Mouse (Mus musculus) G1E (cell line): Measurements from ENCODE around the gene Pmvk. TPM values are rescaled to one million over a fixed set of nuclear protein-coding genes. Genes with fewer than 3 reads are reported as not detected.
"Not testable (repeated sequence)": the region's sequence is repeated elsewhere in the genome, so short reads cannot be mapped to it uniquely, and the experiment has no call there.

Source experiments
- ATAC-seq: 2 replicates; pipeline ENCODE4 v1.8.0; 2016; ENCODE audit warnings: mild to moderate bottlenecking; ENCODE audit not compliant: insufficient number of reproducible peaks, poor library complexity, low FRiP score, severe bottlenecking; ENCODE audit errors: extremely low read depth
- DNase-seq: peaks from one replicate; pipeline ENCODE4 v3.0.0; 2012; ENCODE audit warnings: low spot score
- H3K27me3 ChIP-seq: 2 replicates; pipeline ENCODE4 v1.6.1; 2012; ENCODE audit warnings: mild to moderate bottlenecking, low read length, inconsistent platforms; ENCODE audit not compliant: insufficient read depth
- H3K36me3 ChIP-seq: replicated peaks from 2 replicates; pipeline ENCODE3; 2012; ENCODE audit warnings: mild to moderate bottlenecking, inconsistent platforms
- H3K4me1 ChIP-seq: 2 replicates; pipeline ENCODE4 v1.6.1; 2012; ENCODE audit warnings: low read depth, low read length, inconsistent platforms, mixed read lengths; ENCODE audit not compliant: insufficient read depth
- H3K4me3 ChIP-seq: 2 replicates; pipeline ENCODE4 v1.5.1; 2012; ENCODE audit warnings: low read depth, mild to moderate bottlenecking, inconsistent platforms, low read length, moderate library complexity, mixed read lengths
- H3K9me3 ChIP-seq: replicated peaks from 2 replicates; pipeline ENCODE4 v1.6.1; 2012; ENCODE audit warnings: inconsistent platforms
- CTCF ChIP-seq: IDR thresholded peaks from 2 replicates; pipeline ENCODE4 v1.5.1; 2012; ENCODE audit warnings: low read depth, low read length, inconsistent platforms, mixed read lengths
- GATA1 ChIP-seq: IDR thresholded peaks from 2 replicates; pipeline ENCODE4 v1.6.1; 2012; ENCODE audit warnings: borderline replicate concordance, low read length, inconsistent platforms, mixed read lengths
- GATA2 ChIP-seq: IDR thresholded peaks from 2 replicates; pipeline ENCODE4 v1.6.1; 2012; ENCODE audit warnings: low read depth, low read length, inconsistent platforms, borderline replicate concordance
- POLR2AphosphoS5 ChIP-seq: IDR thresholded peaks from 2 replicates; pipeline ENCODE4 v1.6.1; 2012; ENCODE audit warnings: low read depth, low read length, inconsistent platforms; ENCODE audit not compliant: insufficient replicate concordance
- TAL1 ChIP-seq: conservative IDR thresholded peaks from 2 replicates; pipeline ENCODE4 v1.6.1; 2012; ENCODE audit warnings: low read depth, low read length, inconsistent platforms, mixed read lengths
- polyA plus RNA-seq: library from polyadenylated mRNA; stranded (reverse); fragments of >175 nt; gene quantifications from 2 replicates; pipeline ENCODE4 v1.2.3, GENCODE M21; 2012
- total RNA-seq, 2 experiments: library from RNA; stranded (forward) in 1 of 2; stranded (reverse) in 1 of 2; fragments of 200-1000 nt in 1 of 2; fragments of >200 nt in 1 of 2; fragmentation: Nextera tagmentation in 1 of 2; gene quantifications; 2 replicates each; pipeline ENCODE4 v1.2.3; 2014 to 2017

Gene Pmvk
- total and polyA plus RNA-seq, 3 experiments, result 17.8 to 46.6 (median 26.1) TPM

DNA sequence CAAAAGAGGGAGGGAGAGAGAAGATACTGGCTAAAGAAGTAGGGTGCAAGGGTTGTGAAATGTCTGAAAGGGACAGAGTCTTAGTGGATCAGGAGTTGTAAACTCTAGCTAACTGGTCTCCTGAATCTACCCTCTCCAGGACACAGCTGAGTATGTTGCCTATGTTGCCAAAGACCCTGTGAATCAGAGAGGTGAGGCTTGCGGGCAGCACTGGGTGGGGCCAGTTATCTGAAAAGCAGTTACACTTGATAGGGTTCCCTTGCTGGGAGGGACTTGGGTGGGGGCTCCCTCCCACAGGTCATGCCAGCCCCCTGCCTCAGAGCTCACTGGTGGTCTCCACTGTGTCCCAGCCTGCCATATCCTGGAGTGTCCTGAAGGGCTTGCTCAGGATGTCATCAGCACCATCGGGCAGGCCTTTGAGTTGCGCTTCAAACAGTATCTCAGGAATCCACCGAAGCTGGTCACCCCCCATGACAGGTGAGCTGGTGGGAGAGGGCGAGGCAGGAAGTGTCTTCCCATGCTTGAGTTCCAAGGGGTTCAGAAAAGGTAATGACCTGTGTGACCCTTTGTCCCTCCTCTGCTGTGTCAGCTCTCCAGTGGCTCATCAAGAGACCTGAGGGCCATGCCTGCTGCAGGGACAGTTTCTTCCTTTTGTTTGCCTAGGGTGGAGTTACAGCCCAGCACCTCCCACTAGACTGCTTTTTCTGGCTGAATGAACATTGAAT is 29.8 kb upstream of the Pmvk start:
- TF ChIP-seq TAL1 (no peak), POLR2AphosphoS5 (no peak), CTCF (no peak), GATA2 (no peak), GATA1 (no peak)
- no peak for ATAC-seq
- peaks cover 74% of the 10 kb centered on the region for H3K36me3 ChIP-seq
- peak overlapping the region; percentile 58; the same call in 1 of the 2 replicates for H3K4me3 ChIP-seq
- H3K9me3 ChIP-seq, result no peaks in the 10 kb centered on the region
- peak; percentile 10 for DNase-seq
- peaks cover 74% of the 10 kb centered on the region for H3K4me1 ChIP-seq
- no peaks in the 10 kb centered on the region for H3K27me3 ChIP-seq

DNA sequence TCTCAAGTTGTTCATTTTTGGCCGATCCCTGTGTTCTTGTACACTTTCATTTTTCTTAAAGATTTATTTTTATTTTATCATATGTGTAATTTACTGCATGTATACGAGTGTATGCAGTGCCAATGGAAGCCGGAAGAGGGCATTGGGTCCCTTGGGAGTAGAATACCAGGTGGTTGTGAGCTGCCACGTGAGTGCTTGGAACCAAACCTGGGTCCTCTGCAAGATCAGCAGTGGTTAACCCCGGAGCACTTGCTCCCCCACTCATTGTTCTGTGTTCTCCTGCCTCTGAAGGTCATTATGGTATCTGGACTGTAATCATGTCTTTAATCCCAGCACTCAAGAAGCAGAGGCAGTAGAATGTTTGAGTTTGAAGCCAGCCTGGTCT is 29.2 kb upstream of the Pmvk start:
- H3K4me1 ChIP-seq, result peaks cover 71% of the 10 kb centered on the region
- H3K9me3 ChIP-seq, result no peaks in the 10 kb centered on the region
- H3K36me3 ChIP-seq, result peaks cover 76% of the 10 kb centered on the region
- no peak overlapping the region; the same call in 1 of the 2 replicates for H3K4me3 ChIP-seq
- TF ChIP-seq CTCF, result no peak
- TF ChIP-seq GATA2, result no peak
- no peak for TF ChIP-seq GATA1
- TF ChIP-seq TAL1, result no peak
- TF ChIP-seq POLR2AphosphoS5, result no peak
- DNase-seq (no peak), ATAC-seq (no peak)
- H3K27me3 ChIP-seq, result no peaks in the 10 kb centered on the region

DNA sequence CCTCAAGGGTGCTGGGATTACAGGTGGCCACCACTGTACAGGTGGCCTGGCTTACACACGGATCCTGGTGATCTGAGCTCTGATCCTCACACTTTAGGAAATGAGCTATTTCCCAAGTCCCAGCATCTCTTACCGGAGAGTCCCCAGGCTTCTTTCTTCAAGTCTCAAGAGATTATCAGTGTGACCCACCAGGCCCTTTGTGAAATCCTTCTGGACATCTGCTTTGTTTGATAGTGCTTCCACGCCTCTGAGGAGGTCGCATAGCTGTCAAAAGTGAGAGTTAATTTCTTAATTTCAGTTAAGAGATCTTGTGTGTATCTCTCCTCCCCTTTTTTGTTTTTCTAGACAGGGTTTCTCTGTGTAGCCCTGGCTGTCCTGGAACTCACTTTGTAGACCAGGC is 28.5 kb upstream of the Pmvk start:
- Histone ChIP-seq H3K4me3 (no peak overlapping the region; the same call in 1 of the 2 replicates), H3K27me3 (no peaks in the 10 kb centered on the region), H3K9me3 (no peaks in the 10 kb centered on the region), H3K36me3 (peaks cover 76% of the 10 kb centered on the region), H3K4me1 (peaks cover 71% of the 10 kb centered on the region)
- TF ChIP-seq GATA2 (no peak), TAL1 (0 out of 2 replicates have a peak, but pooled peaks have one; percentile 19)
- DNase-seq, result no peak
- no peak for ATAC-seq

DNA sequence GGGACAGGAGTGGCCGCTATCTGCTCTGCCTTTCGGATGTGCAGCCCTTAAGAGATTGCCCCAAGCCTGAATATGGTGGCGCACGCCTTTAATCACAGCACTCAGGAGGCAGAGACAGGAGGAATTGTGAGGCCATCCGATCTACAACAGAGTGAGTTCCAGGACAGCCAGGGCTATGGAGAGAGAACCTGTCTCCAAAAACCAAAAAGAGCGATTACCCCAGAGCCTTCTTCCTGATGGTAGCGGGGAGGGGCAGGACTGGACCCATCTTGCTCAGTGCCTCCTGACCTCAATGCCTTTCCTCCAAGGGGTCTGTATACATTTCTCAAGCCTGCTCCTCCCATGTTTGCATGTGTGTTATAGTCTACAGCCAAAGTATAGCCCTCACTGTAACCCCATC is 25.3 kb upstream of the Pmvk start:
- ATAC-seq, H3K27me3 ChIP-seq, DNase-seq, H3K4me3 ChIP-seq, H3K9me3 ChIP-seq: not testable (repeated sequence)
- H3K36me3 ChIP-seq, result peaks cover 74% of the 10 kb centered on the region
- peaks cover 60% of the 10 kb centered on the region for H3K4me1 ChIP-seq

DNA sequence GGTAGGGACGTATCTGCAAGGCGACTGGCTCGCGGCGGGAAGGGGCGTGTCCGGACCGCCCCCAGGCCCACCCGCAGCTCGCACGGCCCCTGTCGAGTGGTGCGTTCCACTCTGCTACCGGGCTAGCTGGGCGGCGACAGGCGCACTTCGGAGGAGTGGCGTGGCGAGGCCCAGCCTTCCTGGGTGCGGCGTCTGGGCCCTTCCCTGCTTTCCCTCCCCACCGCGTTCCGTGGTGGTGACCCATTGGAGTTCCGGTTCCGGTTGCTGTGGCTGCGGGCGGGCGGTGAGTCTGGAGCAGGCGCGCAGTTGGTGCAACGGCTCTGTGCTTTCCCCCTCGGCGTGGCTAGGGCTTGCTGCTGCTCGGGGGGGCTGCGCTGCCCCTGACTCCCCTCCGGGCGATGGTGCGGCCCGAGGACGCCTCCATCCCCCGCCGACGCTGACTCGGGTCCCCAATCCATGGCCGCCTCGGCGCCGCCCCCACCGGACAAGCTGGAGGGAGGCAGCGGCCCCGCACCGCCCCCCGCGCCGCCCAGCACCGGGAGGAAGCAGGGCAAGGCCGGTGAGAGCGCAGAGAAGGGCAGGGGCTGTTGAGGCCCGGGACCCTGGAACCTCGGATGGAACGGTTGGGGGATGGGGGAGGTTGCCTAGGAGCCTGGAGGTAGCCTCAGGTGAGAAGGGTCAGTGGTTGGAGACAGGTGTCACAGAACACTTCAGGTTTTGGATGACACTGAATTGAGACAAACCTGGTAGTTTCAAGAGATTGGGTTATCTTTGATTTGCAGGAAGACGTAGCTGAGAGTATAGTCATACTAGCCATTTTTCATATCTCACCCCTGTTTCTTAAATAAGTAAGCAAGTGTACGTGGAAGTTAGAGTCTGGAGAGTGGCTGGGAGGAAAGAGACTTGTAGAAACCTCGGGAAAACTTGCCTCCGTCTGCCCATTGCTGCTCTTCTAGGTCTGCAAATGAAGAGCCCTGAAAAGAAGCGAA is 23.9 kb upstream of the Pmvk start, which contains the start of gene Pygo2:
Gene Pygo2 (plus strand): TSS at position 44 of the 989 bp plus-strand sequence.
- ATAC-seq, result peak; percentile 89
- Histone ChIP-seq H3K9me3 (no peaks in the 10 kb centered on the region), H3K36me3 (peaks cover 75% of the 10 kb centered on the region), H3K4me3 (peak within 1 kb of the TSS; percentile 96), H3K4me1 (peaks cover 52% of the 10 kb centered on the region), H3K27me3 (no peaks in the 10 kb centered on the region)
- peak; percentile 92 for DNase-seq
- no peak for TF ChIP-seq CTCF
- no peak for TF ChIP-seq POLR2AphosphoS5
- no peak for TF ChIP-seq GATA1
- no peak for TF ChIP-seq TAL1
- no peak for TF ChIP-seq GATA2

DNA sequence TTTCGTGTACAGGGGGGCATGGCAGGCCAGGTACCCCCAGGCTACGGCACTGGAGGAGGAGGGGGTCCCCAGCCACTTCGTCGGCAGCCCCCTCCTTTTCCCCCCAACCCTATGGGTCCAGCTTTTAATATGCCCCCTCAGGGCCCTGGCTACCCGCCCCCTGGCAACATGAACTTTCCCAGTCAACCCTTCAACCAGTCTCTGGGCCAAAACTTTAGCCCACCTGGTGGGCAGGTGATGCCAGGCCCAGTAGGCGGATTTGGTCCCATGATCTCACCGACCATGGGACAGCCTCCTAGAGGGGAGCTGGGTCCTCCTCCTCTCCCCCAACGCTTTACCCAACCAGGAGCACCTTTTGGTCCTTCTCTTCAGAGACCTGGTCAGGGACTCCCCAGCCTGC is 21.7 kb upstream of the Pmvk start:
- DNase-seq, result no peak
- Histone ChIP-seq H3K4me3 (no peak overlapping the region), H3K36me3 (peaks cover 56% of the 10 kb centered on the region)

More for the DNA sequence above, 21.7 kb upstream of the Pmvk start:
- Histone ChIP-seq H3K27me3 (no peaks in the 10 kb centered on the region), H3K4me1 (peaks cover 52% of the 10 kb centered on the region), H3K9me3 (no peaks in the 10 kb centered on the region)
- TF ChIP-seq CTCF (no peak), GATA1 (no peak), POLR2AphosphoS5 (no peak), GATA2 (no peak)
- no peak for ATAC-seq
